Mouse (Mus musculus) midbrain, embryonic 16.5 days (tissue): ENCODE results near the gene Gm17571. TPM values are rescaled to one million over a fixed set of nuclear protein-coding genes. Genes with fewer than 3 reads are reported as not detected.

Experiments
- ATAC-seq: fragments of 200-750 bp; cut with Nextera tagmentation; 2 replicates; pipeline ENCODE4 v1.8.0; 2017; ENCODE audit warnings: moderate TSS enrichment
- H3K27ac ChIP-seq: fragments of 300-500 bp; sonication (generic); 2 replicates; pipeline ENCODE4 v1.5.1; 2014; ENCODE audit warnings: mild to moderate bottlenecking, low read length, mixed read lengths
- H3K27me3 ChIP-seq: fragments of 300-500 bp; sonication (generic); 2 replicates; pipeline ENCODE4 v1.6.1; 2014; ENCODE audit warnings: low read depth, low read length, mixed read lengths; ENCODE audit not compliant: control insufficient read depth, insufficient read depth
- H3K36me3 ChIP-seq: fragments of 300-500 bp; sonication (generic); 2 replicates; pipeline ENCODE4 v1.6.1; 2014; ENCODE audit warnings: mild to moderate bottlenecking, low read length, moderate library complexity, mixed read lengths; ENCODE audit not compliant: control insufficient read depth, insufficient read depth
- H3K4me1 ChIP-seq: fragments of 300-500 bp; sonication (generic); 2 replicates; pipeline ENCODE4 v1.6.1; 2014; ENCODE audit warnings: mild to moderate bottlenecking, low read length, mixed read lengths; ENCODE audit not compliant: control insufficient read depth, insufficient read depth
- H3K4me2 ChIP-seq: fragments of 300-500 bp; sonication (generic); 2 replicates; pipeline ENCODE4 v1.6.1; 2014; ENCODE audit warnings: mild to moderate bottlenecking, low read length, mixed read lengths
- H3K4me3 ChIP-seq: fragments of 300-500 bp; sonication (generic); 2 replicates; pipeline ENCODE4 v1.5.1; 2014; ENCODE audit warnings: low read depth, mild to moderate bottlenecking, low read length, moderate library complexity, mixed read lengths
- H3K9ac ChIP-seq: fragments of 300-500 bp; sonication (generic); 2 replicates; pipeline ENCODE4 v1.6.1; 2014; ENCODE audit warnings: low read depth, low read length, mixed read lengths
- H3K9me3 ChIP-seq: fragments of 300-500 bp; sonication (generic); replicated peaks from 2 replicates; pipeline ENCODE4 v1.6.1; 2014; ENCODE audit warnings: mild to moderate bottlenecking, low read length, mixed read lengths; ENCODE audit not compliant: control insufficient read depth, poor library complexity, severe bottlenecking
- WGBS: fragments of 180-500 bp; shearing (Covaris S2); extraction: QIAGEN DNeasy Blood & Tissue Kit; methylation state at CpG from one replicate; pipeline ENCODE4 v1.1.7; 2014; 5-methylcytosine and 5-hydroxymethylcytosine counted together
- polyA plus RNA-seq: library from polyadenylated mRNA; unstranded; fragments of >200 nt; fragmentation: Nextera tagmentation; extraction: Ambion mirVana; gene quantifications from 2 replicates; pipeline ENCODE4 v1.2.1, GENCODE M21; 2015

The Gm17571 gene
- polyA plus RNA-seq, 1 experiment from 2014 or later = not detected

DNA sequence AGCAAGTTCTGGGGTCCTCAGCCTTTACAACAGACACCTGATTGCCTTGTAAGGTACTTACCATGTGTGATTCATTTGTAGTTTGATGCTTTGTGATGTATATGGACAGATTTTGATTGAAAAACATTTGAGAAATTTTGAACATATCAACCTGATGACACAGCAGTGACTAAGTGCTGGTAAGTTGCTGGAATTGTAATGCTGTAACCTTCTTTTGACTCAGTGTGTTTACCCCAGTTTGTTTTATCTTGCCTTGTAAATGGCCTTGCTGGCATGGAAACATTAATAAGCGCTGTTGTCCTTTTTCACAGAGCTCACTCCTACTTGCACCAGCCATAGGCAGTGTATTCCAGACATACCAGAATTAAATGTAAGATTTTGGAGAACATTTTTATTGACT, 14.4 kb upstream of the Gm17571 start:
- Histone ChIP-seq H3K9me3 (no peaks in the 10 kb centered on the region), H3K4me2 (no peak overlapping the region), H3K36me3 (no peaks in the 10 kb centered on the region), H3K4me1 (no peaks in the 10 kb centered on the region), H3K4me3 (no peak overlapping the region), H3K9ac (no peak overlapping the region), H3K27ac (no peak overlapping the region), H3K27me3 (no peaks in the 10 kb centered on the region)
- WGBS = 97% methylated on average over 1 of the region's 1 CpGs
- ATAC-seq = no peak

DNA sequence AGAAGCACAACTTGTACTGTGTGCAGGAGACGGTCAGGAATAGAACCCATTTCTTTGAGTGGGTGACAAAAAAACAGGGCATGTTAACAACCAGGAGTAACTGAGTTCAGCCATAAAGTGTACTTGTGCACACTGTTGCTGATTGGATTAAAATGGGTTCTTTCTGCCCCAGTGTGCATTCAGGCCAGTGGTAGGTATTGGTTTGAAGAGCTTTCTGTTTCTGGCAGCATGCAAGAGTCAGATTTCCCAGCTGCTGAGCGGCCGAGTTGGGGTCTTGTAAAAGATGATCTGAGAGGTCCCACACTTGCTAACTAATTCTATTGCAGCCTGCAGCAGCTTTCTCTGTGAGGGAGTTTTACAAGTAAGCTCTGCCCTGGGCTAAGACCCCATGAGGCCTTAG, 13.5 kb upstream of the Gm17571 start:
- H3K9me3 ChIP-seq = no peaks in the 10 kb centered on the region
- H3K27me3 ChIP-seq = no peaks in the 10 kb centered on the region
- H3K27ac ChIP-seq = no peak overlapping the region
- H3K4me2 ChIP-seq = no peak overlapping the region
- no peak for ATAC-seq
- H3K9ac ChIP-seq = no peak overlapping the region
- 85% methylated on average over 3 of the region's 3 CpGs for WGBS
- H3K4me1 ChIP-seq = peaks cover under 1% of the 10 kb centered on the region; the same call in 1 of the 2 replicates
- H3K4me3 ChIP-seq = no peak overlapping the region
- no peaks in the 10 kb centered on the region for H3K36me3 ChIP-seq

DNA sequence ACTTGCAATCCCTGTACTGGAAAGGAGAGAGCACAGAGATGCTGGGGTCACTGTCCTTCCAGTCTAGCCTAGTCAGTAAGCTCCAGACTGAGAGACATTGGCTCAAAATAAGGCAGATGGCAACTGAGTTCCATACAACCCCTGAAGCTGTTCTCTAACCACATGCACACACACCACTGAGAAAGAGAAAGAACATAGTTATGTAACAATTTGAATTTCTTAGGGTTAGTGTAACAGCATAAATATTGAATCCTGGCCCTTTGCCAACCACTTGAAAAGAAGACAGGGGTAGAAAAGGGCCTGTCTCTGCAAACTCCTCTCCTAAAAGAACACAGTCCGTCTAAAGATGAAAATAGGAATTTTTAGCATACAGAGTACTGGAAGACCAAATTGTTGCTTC, 12.8 kb upstream of the Gm17571 start:
- Histone ChIP-seq H3K36me3 (no peaks in the 10 kb centered on the region), H3K27me3 (no peaks in the 10 kb centered on the region), H3K4me1 (peaks cover 4% of the 10 kb centered on the region; the same call in 1 of the 2 replicates), H3K4me2 (no peak overlapping the region), H3K9ac (no peak overlapping the region), H3K4me3 (no peak overlapping the region), H3K9me3 (no peaks in the 10 kb centered on the region), H3K27ac (no peak overlapping the region)
- 44% methylated on average over 1 of the region's 1 CpGs for WGBS
- no peak for ATAC-seq

DNA sequence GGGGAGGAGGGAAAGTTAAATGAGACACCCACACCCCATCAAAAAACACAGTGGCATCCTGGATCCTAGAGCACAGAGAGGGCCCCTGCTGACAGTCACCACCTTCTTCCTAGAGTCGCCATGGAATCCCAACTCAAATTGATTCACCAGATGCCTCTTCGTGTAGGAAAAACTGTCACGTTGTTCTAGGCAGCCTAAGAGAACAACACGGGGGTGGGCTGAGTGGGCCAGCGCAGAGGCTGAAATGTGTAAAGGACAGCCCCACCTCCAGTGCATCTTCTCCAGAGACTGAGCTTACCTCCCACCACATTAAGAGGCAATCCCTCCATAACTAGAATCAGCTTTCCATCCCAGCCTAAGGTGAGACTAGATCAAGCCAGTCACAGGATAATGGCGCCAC, 11.2 kb upstream of the Gm17571 start:
- no peak for ATAC-seq
- H3K36me3 ChIP-seq = no peaks in the 10 kb centered on the region
- H3K9me3 ChIP-seq = no peaks in the 10 kb centered on the region
- no peak overlapping the region for H3K4me2 ChIP-seq
- peaks cover 4% of the 10 kb centered on the region; the same call in 1 of the 2 replicates for H3K4me1 ChIP-seq
- H3K27ac ChIP-seq = no peak overlapping the region
- 78% methylated on average over 6 of the region's 6 CpGs for WGBS
- H3K9ac ChIP-seq = no peak overlapping the region
- no peak overlapping the region for H3K4me3 ChIP-seq
- H3K27me3 ChIP-seq = no peaks in the 10 kb centered on the region

DNA sequence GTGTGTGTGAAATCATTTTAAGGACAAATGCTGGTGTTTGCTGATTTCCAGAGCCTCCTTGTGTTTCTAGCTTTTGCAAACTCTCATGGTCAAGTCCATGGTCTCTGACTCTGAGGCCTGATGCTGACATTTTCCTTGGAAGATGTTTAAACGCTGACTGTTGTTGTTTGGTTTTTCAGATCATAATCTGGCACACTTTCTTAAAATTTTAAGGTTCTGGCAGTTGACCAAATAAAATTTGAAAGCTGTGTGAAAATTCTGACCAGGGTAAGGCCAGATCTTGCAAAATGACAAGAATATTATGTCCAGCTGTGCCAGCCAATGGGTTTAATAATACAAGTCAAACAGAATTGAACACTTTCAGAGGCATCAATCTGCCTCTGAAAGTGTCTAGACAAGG, 8.7 kb upstream of the Gm17571 start:
- Histone ChIP-seq H3K27ac (no peak overlapping the region), H3K9ac (no peak overlapping the region), H3K4me2 (no peak overlapping the region), H3K4me1 (peaks cover 6% of the 10 kb centered on the region; the same call in 1 of the 2 replicates), H3K4me3 (no peak overlapping the region), H3K9me3 (no peaks in the 10 kb centered on the region), H3K36me3 (no peaks in the 10 kb centered on the region), H3K27me3 (no peaks in the 10 kb centered on the region)
- 68% methylated on average over 1 of the region's 1 CpGs for WGBS
- ATAC-seq = no peak

DNA sequence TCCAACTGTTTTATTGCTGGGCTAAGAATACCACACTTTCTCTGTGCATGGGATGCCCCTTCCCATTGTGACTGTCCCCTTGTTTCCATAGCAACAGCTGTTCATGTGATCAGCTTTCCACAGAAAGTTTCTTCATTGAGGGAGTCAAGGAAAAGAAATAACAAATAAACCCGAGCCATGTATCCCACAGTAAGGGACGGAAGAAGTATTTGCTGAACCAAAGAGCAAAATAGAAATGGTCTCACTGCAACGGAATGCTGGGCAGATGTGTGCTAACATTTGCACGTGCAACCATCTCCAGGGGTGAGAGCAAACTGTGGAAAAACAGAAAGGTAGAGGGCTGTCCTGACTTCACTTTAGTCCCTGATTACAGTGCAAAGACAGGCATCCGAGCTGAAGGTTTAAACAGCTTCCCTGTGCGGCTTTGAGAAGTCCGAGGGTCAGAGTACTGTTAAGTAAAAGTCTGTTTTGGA, 8.1 kb upstream of the Gm17571 start:
- peak; percentile 78 for ATAC-seq
- H3K36me3 ChIP-seq = no peaks in the 10 kb centered on the region
- H3K4me1 ChIP-seq = peaks cover 6% of the 10 kb centered on the region; the same call in 1 of the 2 replicates
- no peak overlapping the region for H3K4me3 ChIP-seq
- H3K9ac ChIP-seq = no peak overlapping the region
- WGBS = 14% methylated on average over 7 of the region's 7 CpGs
- peak overlapping the region; percentile 45; the same call in 1 of the 2 replicates for H3K27ac ChIP-seq
- H3K9me3 ChIP-seq = no peaks in the 10 kb centered on the region
- H3K27me3 ChIP-seq = no peaks in the 10 kb centered on the region
- H3K4me2 ChIP-seq = peak overlapping the region; percentile 3; the same call in 1 of the 2 replicates

DNA sequence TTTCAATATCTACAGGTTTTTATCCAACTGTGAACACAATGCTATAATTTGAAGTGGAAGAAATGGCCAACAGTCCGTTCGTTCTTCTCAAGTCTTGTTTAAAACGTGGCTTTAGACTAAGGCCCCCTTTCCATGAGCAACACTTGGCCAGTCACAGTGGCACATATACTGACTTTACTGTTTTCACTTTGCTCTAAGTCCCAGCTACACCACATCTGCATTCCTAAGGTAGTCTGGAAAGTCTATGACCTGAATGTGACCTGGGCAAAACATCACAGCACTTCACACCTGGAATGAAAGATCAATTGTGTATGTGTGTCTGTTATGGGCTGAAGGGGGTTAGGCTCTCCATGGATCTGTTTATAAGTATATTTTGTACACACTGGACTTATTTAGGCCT, 2.2 kb upstream of the Gm17571 start:
- 0 out of 2 replicates have a peak, but pooled peaks cover 2% of the 10 kb centered on the region for H3K4me1 ChIP-seq
- ATAC-seq = no peak
- H3K27me3 ChIP-seq = no peaks in the 10 kb centered on the region
- WGBS = 89% methylated on average over 3 of the region's 3 CpGs
- no peaks in the 10 kb centered on the region for H3K9me3 ChIP-seq
- no peak overlapping the region for H3K9ac ChIP-seq
- H3K4me3 ChIP-seq = no peak overlapping the region
- no peak overlapping the region for H3K4me2 ChIP-seq
- H3K36me3 ChIP-seq = no peaks in the 10 kb centered on the region
- no peak overlapping the region for H3K27ac ChIP-seq

DNA sequence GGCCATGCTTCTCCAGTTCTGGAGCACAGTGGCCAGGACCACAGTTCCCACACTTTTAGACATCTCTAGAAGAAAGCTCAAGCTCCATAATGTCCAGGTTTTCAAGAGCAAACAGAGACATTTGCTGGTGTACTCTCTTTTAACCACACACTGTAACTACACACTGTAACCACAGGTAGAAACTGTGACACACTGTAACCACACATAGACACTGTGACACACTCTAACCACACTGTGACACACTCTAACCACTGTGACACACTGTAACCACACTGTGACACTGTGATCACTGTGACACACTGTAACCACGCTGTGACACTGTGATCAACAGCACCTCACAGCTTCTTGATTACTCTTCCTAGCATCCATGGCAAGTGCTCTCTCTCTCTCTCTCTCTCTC, 317 bp downstream of the Gm17571 start:
- H3K4me1 ChIP-seq = no peaks in the 10 kb centered on the region
- no peak overlapping the region for H3K9ac ChIP-seq
- no peak overlapping the region for H3K4me2 ChIP-seq
- no peaks in the 10 kb centered on the region for H3K9me3 ChIP-seq
- H3K36me3 ChIP-seq = no peaks in the 10 kb centered on the region
- no peaks in the 10 kb centered on the region for H3K27me3 ChIP-seq
- ATAC-seq = no peak
- H3K4me3 ChIP-seq = no peak overlapping the region
- no peak overlapping the region for H3K27ac ChIP-seq
- 89% methylated on average over 1 of the region's 1 CpGs for WGBS

DNA sequence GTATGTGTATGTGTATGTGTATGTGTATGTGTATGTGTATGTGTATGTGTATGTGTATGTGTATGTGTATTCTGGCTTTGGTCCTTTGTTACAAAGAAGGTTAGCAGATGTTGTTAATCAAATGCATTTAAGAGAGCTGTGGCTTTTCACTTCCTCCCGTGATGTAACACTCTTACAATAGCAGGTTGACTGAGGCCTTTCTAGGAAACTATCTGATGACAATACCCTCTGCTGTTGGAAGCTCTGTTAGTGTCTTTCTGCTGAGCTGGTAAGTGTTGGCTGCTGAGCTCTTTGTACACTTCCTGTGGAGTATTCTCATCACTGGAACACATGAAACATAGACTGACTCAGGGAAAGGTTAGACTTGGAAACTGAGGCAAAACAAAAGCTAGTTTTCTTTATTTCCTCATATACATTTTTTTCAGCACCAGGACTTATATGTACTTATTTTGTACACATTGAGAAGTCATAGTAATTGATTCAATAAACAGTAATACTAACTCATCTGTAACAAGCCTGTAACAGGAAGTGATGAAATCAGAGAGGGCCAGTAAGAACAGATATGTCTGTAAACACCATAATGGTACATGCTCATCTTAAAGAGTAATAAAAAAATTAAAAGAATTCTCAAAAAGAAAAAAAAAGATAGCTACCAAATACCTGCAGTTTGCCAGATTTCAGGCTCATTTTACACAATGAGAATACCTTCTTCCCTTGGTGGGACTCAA, 2.9 kb downstream of the Gm17571 start:
- WGBS = 62% methylated on average over 1 of the region's 1 CpGs
- no peak for ATAC-seq
- no peaks in the 10 kb centered on the region for H3K36me3 ChIP-seq
- H3K27ac ChIP-seq = no peak overlapping the region
- no peak overlapping the region for H3K9ac ChIP-seq
- H3K27me3 ChIP-seq = no peaks in the 10 kb centered on the region
- no peaks in the 10 kb centered on the region for H3K9me3 ChIP-seq
- H3K4me3 ChIP-seq = no peak overlapping the region
- H3K4me2 ChIP-seq = no peak overlapping the region
- H3K4me1 ChIP-seq = no peaks in the 10 kb centered on the region
